Mouse (Mus musculus) A20 (cell line): ENCODE measurements around the gene Dcbld1.

Experiments used
- DNase-seq: peaks from one replicate; pipeline ENCODE4 v3.0.0-alpha.2; 2011; ENCODE audit warnings: low read depth, low spot score

The Dcbld1 gene

DNA sequence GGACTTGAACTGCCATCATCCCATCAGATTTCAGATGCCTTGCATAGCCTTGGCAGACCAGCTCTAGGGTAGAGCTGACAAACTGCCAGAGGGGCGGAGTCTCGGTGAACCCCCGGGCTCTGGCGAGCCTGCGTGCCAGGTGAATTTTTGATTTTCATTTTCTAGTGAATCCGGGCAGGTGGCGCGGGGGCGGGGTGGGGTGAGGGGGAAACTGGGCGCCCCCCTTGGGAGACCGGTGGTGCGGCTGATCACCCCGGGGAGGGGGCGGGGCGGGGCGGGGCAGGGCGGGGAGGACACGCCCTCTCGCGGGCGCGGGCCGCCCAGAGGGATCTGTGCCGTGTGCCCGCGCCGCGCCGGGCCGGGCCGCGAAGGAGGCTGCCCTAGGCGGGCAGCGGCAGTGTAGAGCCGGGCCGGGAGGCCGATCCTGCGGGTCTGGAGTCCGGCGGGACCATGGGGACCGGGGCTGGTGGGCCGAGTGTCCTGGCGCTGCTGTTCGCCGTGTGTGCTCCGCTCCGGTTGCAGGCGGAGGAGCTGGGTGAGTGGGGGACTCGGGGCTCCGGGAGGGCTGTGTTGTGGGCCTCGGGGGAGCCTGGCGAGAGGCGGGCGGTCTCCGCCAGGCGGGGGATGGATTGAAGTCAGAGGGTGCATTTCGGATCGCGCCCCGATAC, at the start of gene Dcbld1:
Dcbld1 (plus strand) TSS at position 319 of the 668 bp plus-strand sequence.
- DNase-seq = peak; percentile 88

GRCm38 (mm10) chr10:52185900-52186299, 47.5 kb upstream of the Dcbld1 start:
- DNase-seq = no peak

GRCm38 (mm10) chr10:52194957-52195852, 38.2 kb upstream of the Dcbld1 start, which contains the start of gene Ros1:
TSS of gene Ros1 (minus strand) at chr10:52195244.
- no peak for DNase-seq

DNA sequence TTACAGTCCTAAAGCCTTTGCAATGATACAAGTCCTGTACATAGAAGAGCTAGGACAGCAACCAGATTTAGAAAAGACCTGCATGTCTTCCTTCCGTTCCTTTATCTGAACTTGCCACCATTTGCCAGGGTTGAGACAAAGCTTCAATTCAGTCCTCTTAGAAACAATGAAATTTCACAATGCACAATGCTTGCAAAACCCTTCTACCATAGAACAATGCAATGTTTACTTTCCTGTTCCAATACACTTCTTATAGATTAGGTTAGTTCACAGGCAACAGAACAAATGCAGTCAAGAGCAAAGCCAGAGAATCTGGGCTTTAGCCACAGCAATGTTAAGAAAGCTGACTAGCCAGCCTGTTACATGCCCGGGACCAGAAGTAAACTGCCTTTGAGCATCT, 29.4 kb upstream of the Dcbld1 start:
- DNase-seq = no peak

DNA sequence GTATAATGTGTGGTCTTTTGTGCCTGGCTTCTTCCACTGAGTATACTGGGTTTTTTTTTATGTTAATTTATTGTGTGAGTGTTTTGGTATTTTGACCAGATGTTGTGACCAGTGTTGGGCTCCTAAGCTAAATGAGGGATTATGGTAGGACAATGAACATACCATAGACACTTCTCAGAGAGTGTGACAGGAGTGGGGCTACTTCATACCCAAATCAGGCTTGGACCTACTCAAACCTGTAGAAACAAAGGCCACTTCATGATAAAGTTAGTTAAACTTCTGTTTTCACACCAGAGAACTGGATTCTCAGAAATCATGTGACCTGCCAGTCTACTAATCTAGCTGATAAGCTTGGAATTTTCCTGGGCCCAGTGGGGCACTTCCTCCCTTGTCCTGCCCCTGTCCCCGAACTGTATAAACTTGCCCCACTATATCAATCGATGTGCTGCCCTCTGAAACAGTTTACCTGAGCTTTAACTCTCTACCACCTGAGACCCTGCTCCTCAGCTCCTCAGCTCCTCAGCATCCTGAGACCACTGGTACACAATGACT, 18.1 kb upstream of the Dcbld1 start:
- DNase-seq = no peak

GRCm38 (mm10) chr10:52216797-52217563, 16.4 kb upstream of the Dcbld1 start:
- peak; percentile 72 for DNase-seq

DNA sequence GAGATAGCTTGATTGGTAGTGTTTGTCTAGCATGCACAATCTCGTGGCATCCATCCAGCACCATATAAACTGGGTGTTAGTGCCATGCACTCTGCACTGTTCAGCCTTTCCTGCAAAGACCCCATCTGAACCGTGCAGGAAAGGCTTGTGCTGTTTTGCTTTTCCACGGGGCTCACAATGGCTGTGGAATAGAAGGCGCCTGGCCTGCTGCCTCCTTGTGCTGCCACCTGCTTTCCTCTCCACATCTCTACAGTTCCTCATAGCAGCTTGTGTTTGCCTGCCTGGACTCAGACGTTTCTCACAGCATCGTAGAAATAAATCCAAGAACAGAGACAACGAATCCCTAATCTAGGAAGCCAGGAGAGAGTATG, 15.9 kb upstream of the Dcbld1 start:
- no peak for DNase-seq

- no peak for DNase-seq
Measured at GRCm38 (mm10) chr10:52219600-52219999, 13.8 kb upstream of the Dcbld1 start.

DNA sequence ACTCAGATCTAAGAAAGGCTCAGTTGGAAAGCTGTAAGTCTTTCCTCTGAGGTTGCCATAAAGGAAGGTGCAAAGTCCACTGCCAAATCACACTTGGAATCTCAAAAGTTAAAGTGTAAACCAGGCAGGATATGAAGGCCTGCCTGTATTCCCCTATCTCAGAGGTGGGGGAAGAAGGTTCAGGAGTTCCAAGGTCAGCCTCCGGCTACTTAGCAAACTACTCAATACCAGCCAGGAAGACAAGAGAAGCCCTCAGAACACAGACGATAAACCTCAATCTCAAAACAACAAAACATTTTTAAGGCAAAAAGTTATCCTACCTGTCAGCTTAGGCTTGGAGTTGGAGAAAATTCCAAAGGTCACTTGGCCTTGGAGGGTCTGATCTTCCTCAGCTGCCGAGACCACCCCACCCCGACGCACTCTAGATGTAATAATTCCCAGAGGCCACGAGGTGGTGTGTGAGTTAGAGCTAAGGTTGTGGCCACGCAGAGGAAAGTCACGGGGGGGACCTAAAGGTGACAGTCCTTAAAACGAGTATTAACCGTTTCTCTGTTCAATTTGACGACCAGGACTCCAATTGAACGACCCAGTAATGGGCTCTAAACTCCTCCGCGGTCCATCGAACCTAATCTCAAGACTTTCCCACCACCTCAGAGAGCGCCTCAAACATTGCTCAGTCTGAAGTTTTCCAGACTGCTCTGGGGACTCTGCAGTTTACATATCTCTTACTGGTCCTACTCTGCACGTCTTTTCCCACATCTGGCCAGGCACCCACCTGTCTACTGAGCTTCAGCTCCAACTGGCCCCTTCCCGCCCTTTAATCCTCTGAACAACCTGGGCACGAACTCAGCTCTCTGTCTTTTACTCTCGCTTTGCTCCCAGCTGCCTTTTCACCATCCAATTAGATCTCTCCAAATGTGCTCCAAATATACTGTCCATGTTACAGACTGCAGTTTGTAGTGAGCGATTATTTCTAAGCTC, 933 bp upstream of the Dcbld1 start:
- DNase-seq = peak; percentile 70

DNA sequence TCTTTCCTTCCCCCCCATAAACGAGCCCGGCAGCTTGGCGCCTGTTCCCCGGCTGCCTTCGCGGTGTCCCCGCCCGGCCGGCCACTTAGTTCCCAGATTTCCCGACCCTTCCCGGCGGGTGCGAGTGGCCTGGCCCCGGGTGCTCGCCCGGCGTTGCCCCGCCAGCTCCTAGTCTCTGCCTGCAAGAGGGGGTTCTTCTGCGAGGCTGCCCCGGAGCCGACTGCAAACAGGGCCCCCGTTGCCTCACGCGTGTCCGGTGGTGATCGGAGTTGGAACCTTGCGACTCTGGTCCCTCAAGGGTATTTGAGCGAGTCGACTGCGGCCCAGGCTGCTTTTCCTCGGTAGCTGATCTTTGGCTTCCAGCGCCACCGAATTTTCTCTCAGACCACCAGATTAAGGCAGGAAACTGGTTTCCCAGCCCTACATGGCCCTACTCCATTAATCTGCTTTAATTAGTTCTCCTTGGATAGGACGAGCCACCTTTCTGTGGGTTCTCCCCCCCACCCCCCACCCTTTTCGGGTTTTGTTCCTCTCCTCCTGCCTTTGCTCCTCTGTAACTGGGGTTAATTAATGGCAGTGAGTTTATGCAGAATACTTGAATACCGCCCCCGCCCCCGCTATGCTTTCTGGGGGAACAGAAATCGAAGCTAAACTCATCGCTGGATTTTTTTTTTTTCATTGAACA, 692 bp downstream of the Dcbld1 start:
- DNase-seq = peak; percentile 79

- peak; percentile 67 for DNase-seq
Measured at GRCm38 (mm10) chr10:52234654-52234981, 1.2 kb downstream of the Dcbld1 start.

- DNase-seq = no peak
Measured at GRCm38 (mm10) chr10:52235461-52235860, 2.0 kb downstream of the Dcbld1 start.

DNA sequence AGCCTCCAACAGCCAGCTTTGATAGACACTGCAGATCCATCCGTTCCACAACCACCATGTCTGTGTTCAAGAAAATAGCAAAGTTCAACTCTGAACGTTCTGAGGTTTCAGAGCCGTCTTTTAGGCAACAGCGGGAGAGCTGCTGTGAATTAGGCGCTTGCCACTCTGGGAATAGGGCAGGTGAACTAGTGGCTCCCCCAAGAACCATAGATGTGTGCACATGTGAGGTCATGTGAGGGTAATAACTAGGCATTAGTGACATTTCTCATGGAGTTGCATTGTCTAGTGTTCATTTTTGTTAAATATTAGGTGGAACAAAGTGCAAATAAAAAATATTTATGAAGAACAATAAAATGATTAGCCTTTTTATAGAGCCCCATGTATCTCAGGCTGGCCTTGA, 8.6 kb downstream of the Dcbld1 start:
- DNase-seq = no peak

- no peak for DNase-seq
Measured at GRCm38 (mm10) chr10:52242680-52243323, 9.4 kb downstream of the Dcbld1 start.

DNA sequence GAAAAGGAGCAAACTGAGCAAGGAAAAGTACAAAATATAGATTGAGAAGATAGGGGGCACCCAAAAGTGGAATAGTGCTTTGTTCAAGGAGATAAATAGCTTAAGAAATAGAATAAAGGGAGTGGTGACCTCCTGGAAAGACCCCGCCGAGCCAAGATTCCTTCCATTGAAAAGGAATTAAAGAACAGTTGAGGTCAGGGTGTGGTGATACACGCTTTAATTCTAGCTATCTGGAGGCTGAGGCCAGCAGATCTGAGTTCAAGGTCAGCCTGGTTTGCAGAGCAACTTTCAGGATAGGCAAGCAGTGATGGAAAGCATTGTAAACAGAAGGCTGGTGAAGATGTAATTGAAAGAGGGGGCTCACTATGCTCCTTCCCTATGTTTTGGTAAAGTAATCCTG, 12.8 kb downstream of the Dcbld1 start:
- DNase-seq = no peak

GRCm38 (mm10) chr10:52252240-52252639, 18.8 kb downstream of the Dcbld1 start:
- no peak for DNase-seq

GRCm38 (mm10) chr10:52253426-52253825, 20.0 kb downstream of the Dcbld1 start:
- DNase-seq = no peak

DNA sequence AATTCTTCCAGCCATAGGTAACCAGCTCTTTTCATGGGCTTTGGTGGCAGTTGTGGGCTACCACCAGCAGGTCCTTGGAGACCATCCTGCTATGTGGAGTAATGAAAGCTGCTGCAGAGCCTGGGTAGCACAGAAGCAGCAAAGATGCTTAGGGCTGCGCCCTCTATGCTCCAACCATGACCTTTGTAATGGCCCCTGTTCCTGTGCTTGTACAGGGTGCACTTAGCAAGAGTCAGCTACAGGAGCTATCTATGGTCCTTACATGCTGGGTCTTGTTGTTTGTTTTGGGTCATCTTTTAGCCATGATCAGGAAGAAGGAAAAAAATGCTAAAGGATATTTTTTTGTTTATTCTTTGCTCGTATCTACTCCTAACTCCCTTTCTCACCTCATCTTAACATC, 24.3 kb downstream of the Dcbld1 start:
- no peak for DNase-seq

DNA sequence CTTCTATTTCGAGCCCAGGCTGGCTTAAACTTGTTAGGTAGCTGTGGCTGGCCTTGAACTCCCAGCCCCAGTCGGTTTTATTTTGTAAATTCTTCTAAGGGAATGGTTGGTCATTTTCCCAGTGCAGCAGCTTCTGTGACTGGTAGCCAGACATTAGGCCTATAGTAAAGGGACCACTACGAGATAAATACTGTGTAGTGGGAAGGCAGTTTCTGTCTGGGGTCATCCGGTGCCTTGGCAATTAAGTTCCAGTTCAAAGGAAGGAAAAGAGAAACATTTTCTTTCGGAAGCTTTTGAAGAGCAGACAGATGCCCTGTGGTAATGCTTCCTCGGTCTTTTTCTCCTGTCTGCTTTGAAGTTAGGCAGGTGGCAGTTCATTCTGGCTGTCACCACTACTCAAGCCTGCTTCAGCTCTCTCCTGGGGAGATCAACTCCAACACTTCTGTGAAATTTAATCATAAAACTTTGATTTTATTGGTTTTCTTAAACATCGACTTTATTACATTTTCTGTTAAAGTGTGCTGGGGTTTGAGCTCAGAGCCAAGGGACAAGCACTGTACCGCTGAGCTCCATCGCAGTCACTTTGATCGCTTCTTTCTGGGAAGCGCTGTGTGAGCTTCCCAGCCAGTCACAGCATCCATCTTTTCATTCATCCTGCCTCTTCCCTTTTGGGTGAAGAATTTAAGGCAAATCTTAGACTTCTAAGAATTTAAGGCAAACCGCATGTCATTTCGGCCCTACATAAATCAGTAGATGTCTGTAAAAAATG, 24.9 kb downstream of the Dcbld1 start:
- no peak for DNase-seq
